Mouse (Mus musculus) kidney, adult 9 months (tissue): Measurements from ENCODE around the gene Ston1.

Source experiments
- DNase-seq: peaks from one replicate; pipeline ENCODE4 v3.0.0; 2022

Gene Ston1

GRCm38 (mm10) chr17:88597222-88598055, at the start of gene Ston1:
Ston1 (plus strand) TSS chr17:88597684.
- DNase-seq, result peak; percentile 79

GRCm38 (mm10) chr17:88549411-88550191, 47.9 kb upstream of the Ston1 start:
- no peak for DNase-seq

- peak; percentile 51 for DNase-seq
Observed at GRCm38 (mm10) chr17:88550351-88550750, 47.1 kb upstream of the Ston1 start.

GRCm38 (mm10) chr17:88550981-88551940, 46.2 kb upstream of the Ston1 start:
- no peak for DNase-seq

GRCm38 (mm10) chr17:88552556-88552955, 44.9 kb upstream of the Ston1 start:
- DNase-seq, result no peak

GRCm38 (mm10) chr17:88553001-88553449, 44.5 kb upstream of the Ston1 start:
- no peak for DNase-seq

GRCm38 (mm10) chr17:88553473-88554087, 43.9 kb upstream of the Ston1 start:
- peak; percentile 57 for DNase-seq

GRCm38 (mm10) chr17:88556176-88556575, 41.3 kb upstream of the Ston1 start:
- DNase-seq, result no peak

- no peak for DNase-seq
Observed at GRCm38 (mm10) chr17:88556688-88557087, 40.8 kb upstream of the Ston1 start.

- DNase-seq, result peak; percentile 91
Observed at GRCm38 (mm10) chr17:88558168-88558842, 39.2 kb upstream of the Ston1 start.

GRCm38 (mm10) chr17:88563611-88564010, 33.9 kb upstream of the Ston1 start:
- peak; percentile 85 for DNase-seq

- no peak for DNase-seq
Observed at GRCm38 (mm10) chr17:88569807-88570540, 27.5 kb upstream of the Ston1 start.

- DNase-seq, result no peak
Observed at GRCm38 (mm10) chr17:88570784-88571183, 26.7 kb upstream of the Ston1 start.

- no peak for DNase-seq
Observed at GRCm38 (mm10) chr17:88574811-88575210, 22.7 kb upstream of the Ston1 start.

- no peak for DNase-seq
Observed at GRCm38 (mm10) chr17:88578522-88579242, 18.8 kb upstream of the Ston1 start.

GRCm38 (mm10) chr17:88580556-88580955, 16.9 kb upstream of the Ston1 start:
- DNase-seq, result no peak

GRCm38 (mm10) chr17:88581511-88582021, 15.9 kb upstream of the Ston1 start:
- DNase-seq, result peak; percentile 30

- DNase-seq, result no peak
Observed at GRCm38 (mm10) chr17:88582999-88583398, 14.5 kb upstream of the Ston1 start.

- DNase-seq, result no peak
Observed at GRCm38 (mm10) chr17:88583411-88583810, 14.1 kb upstream of the Ston1 start.

- no peak for DNase-seq
Observed at GRCm38 (mm10) chr17:88587371-88587770, 10.1 kb upstream of the Ston1 start.
